Mouse (Mus musculus) MEL (cell line): Measurements from ENCODE around the gene Hnf1b. TPM values are rescaled to one million over a fixed set of nuclear protein-coding genes. Genes with fewer than 3 reads are reported as not detected.

Experiments
- DNase-seq: peaks from one replicate; pipeline ENCODE4 v3.0.0; 2011; ENCODE audit warnings: low read depth, low spot score
- H3K27ac ChIP-seq: 2 replicates; pipeline ENCODE4 v1.5.1; 2012; ENCODE audit warnings: low read depth, mild to moderate bottlenecking, control low read depth, low read length, moderate library complexity; ENCODE audit not compliant: control insufficient read depth
- H3K27me3 ChIP-seq, 2 experiments: fragments of 150-350 bp in 1 of 2; sonication (generic) in 1 of 2; 2 replicates each; pipeline ENCODE4 v1.6.1; 2012; ENCODE audit warnings: low read length in 2 of 2, mild to moderate bottlenecking in 2 of 2, improper control_type of control experiment in 1 of 2, moderate library complexity in 1 of 2; ENCODE audit not compliant: insufficient read depth in 2 of 2, control insufficient read depth in 1 of 2
- H3K36me3 ChIP-seq, 2 experiments: 2 replicates each; pipeline ENCODE4 v1.6.1; 2012 to 2014; ENCODE audit warnings: low read length in 2 of 2, improper control_type of control experiment in 1 of 2, inconsistent platforms in 1 of 2, mild to moderate bottlenecking in 1 of 2; ENCODE audit not compliant: insufficient read depth in 2 of 2, control insufficient read depth in 1 of 2
- H3K4me1 ChIP-seq, 2 experiments: fragments of 150-350 bp in 1 of 2; sonication (generic) in 1 of 2; 2 replicates each; pipeline ENCODE4 v1.6.1; 2012; ENCODE audit warnings: low read length in 2 of 2, improper control_type of control experiment in 1 of 2, mild to moderate bottlenecking in 1 of 2; ENCODE audit not compliant: insufficient read depth in 2 of 2, control insufficient read depth in 1 of 2
- H3K4me3 ChIP-seq, 2 experiments: fragments of 150-350 bp in 1 of 2; sonication (generic) in 1 of 2; 2 replicates each; pipeline ENCODE4 v1.5.1; 2012; ENCODE audit warnings: low read depth in 2 of 2, low read length in 2 of 2, mild to moderate bottlenecking in 2 of 2, moderate library complexity in 2 of 2, control low read depth in 1 of 2, improper control_type of control experiment in 1 of 2; ENCODE audit not compliant: control insufficient read depth in 1 of 2, insufficient read depth in 1 of 2
- H3K79me2 ChIP-seq: 2 replicates; pipeline ENCODE4 v1.6.1; 2012; ENCODE audit warnings: mild to moderate bottlenecking, low read length, moderate library complexity; ENCODE audit not compliant: control insufficient read depth, poor library complexity, insufficient read depth
- H3K9ac ChIP-seq: 2 replicates; pipeline ENCODE4 v1.6.1; 2012; ENCODE audit warnings: low read depth, mild to moderate bottlenecking, control low read depth, low read length, moderate library complexity; ENCODE audit not compliant: control insufficient read depth, poor library complexity, severe bottlenecking
- H3K9me3 ChIP-seq: fragments of 150-350 bp; sonication (generic); replicated peaks from 2 replicates; pipeline ENCODE4 v1.6.1; 2012; ENCODE audit warnings: mild to moderate bottlenecking, low read length, improper control_type of control experiment, moderate library complexity; ENCODE audit not compliant: insufficient read depth
- CHD1 ChIP-seq: IDR thresholded peaks from 2 replicates; pipeline ENCODE4 v1.6.1; 2012; ENCODE audit warnings: low read depth, mild to moderate bottlenecking, inconsistent platforms, low read length, improper control_type of control experiment
- CHD2 ChIP-seq: IDR thresholded peaks from 2 replicates; pipeline ENCODE4 v1.6.1; 2011; ENCODE audit warnings: low read length, improper control_type of control experiment
- CTCF ChIP-seq, 3 experiments: IDR thresholded peaks in 2 of 3; conservative IDR thresholded peaks in 1 of 3; 2 replicates each; pipeline ENCODE4 v1.5.1; 2011 to 2012; ENCODE audit warnings: low read length in 3 of 3, low read depth in 2 of 3, mild to moderate bottlenecking in 2 of 3, improper control_type of control experiment in 1 of 3, inconsistent platforms in 1 of 3, mixed read lengths in 1 of 3, moderate library complexity in 1 of 3; ENCODE audit not compliant: control insufficient read depth in 1 of 3, insufficient read depth in 1 of 3, poor library complexity in 1 of 3, severe bottlenecking in 1 of 3
- MAFK ChIP-seq: IDR thresholded peaks from 2 replicates; pipeline ENCODE4 v1.6.1; 2011; ENCODE audit warnings: low read depth, mild to moderate bottlenecking, low read length, improper control_type of control experiment, borderline replicate concordance
- MAX ChIP-seq: IDR thresholded peaks from 2 replicates; pipeline ENCODE4 v1.6.1; 2011; ENCODE audit warnings: low read length, improper control_type of control experiment
- MAZ ChIP-seq: IDR thresholded peaks from 2 replicates; pipeline ENCODE4 v1.6.1; 2012; ENCODE audit warnings: low read depth, mild to moderate bottlenecking, inconsistent platforms, low read length, improper control_type of control experiment
- MYB ChIP-seq: IDR thresholded peaks from 2 replicates; pipeline ENCODE4 v1.6.1; 2011; ENCODE audit warnings: mild to moderate bottlenecking, low read depth, low read length, improper control_type of control experiment
- NELFE ChIP-seq: IDR thresholded peaks from 2 replicates; pipeline ENCODE4 v1.6.1; 2011; ENCODE audit warnings: low read depth, low read length, improper control_type of control experiment
- NRF1 ChIP-seq: IDR thresholded peaks from 2 replicates; pipeline ENCODE4 v1.6.1; 2014; ENCODE audit warnings: low read depth, mild to moderate bottlenecking, inconsistent platforms, low read length, improper control_type of control experiment, moderate library complexity; ENCODE audit not compliant: poor library complexity, insufficient read depth, severe bottlenecking
- POLR2A ChIP-seq, 2 experiments: IDR thresholded peaks; 2 replicates each; pipeline ENCODE4 v1.6.1; 2011 to 2012; ENCODE audit warnings: low read length in 2 of 2, mild to moderate bottlenecking in 2 of 2, control low read depth in 1 of 2, improper control_type of control experiment in 1 of 2, low read depth in 1 of 2, moderate library complexity in 1 of 2; ENCODE audit not compliant: control insufficient read depth in 1 of 2, insufficient read depth in 1 of 2, poor library complexity in 1 of 2
- SMC3 ChIP-seq: IDR thresholded peaks from 2 replicates; pipeline ENCODE4 v1.6.1; 2011; ENCODE audit warnings: low read depth, low read length, improper control_type of control experiment
- TAL1 ChIP-seq: IDR thresholded peaks from 2 replicates; pipeline ENCODE4 v1.6.1; 2012; ENCODE audit warnings: mild to moderate bottlenecking, inconsistent platforms, low read length, moderate library complexity, mixed read lengths
- TBP ChIP-seq: IDR thresholded peaks from 2 replicates; pipeline ENCODE4 v1.8.0; 2011; ENCODE audit warnings: low read depth, low read length, improper control_type of control experiment
- UBTF ChIP-seq: IDR thresholded peaks from 2 replicates; pipeline ENCODE4 v1.6.1; 2012; ENCODE audit warnings: low read depth, mild to moderate bottlenecking, inconsistent platforms, low read length, improper control_type of control experiment, moderate library complexity, borderline replicate concordance; ENCODE audit not compliant: insufficient read depth
- ZC3H11A ChIP-seq: IDR thresholded peaks from 2 replicates; pipeline ENCODE4 v1.6.1; 2012; ENCODE audit warnings: low read depth, mild to moderate bottlenecking, inconsistent platforms, low read length, improper control_type of control experiment
- ZKSCAN1 ChIP-seq: IDR thresholded peaks from 2 replicates; pipeline ENCODE4 v1.6.1; 2012; ENCODE audit warnings: low read depth, mild to moderate bottlenecking, inconsistent platforms, low read length, improper control_type of control experiment, moderate library complexity
- ZNF384 ChIP-seq: IDR thresholded peaks from 2 replicates; pipeline ENCODE4 v1.6.1; 2012; ENCODE audit warnings: low read depth, mild to moderate bottlenecking, inconsistent platforms, low read length, improper control_type of control experiment
- polyA plus RNA-seq, 2 experiments: library from polyadenylated mRNA; stranded (reverse) in 1 of 2; unstranded in 1 of 2; fragments of >175 nt in 1 of 2; fragments of >200 nt in 1 of 2; gene quantifications; 2 replicates each; pipeline versions ENCODE4 v1.2.1 to v1.2.4; 2012; ENCODE audit warnings: low replicate concordance in 2 of 2, low read depth in 1 of 2; ENCODE audit not compliant: insufficient read length in 2 of 2, insufficient read depth in 1 of 2, missing spikeins in 1 of 2
- total RNA-seq: library from RNA; depleted of rRNA; stranded (reverse); fragments of 300-350 nt; gene quantifications from 2 replicates; pipeline ENCODE4 v1.2.3, GENCODE M21; 2012

Hnf1b gene
- total and polyA plus RNA-seq, 3 experiments = not detected

DNA sequence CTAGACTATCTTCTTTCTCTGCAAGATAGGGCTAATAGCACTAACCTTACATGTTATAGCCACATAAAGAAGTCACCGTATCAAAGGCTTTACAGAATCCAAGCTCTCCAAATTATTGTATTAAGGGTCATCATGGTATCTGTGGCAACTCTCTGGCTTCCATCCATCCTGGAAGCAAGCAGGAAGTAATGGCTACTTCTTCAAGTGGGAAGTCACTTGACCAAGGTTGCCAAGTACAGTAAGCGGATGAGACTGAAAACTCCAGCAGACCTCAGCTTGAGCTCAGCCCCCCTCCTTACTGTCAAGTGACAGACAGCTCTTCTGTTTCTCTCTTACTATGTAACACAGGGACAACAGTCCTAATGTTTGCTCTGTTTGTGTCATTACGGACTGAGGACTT lies 36.9 kb downstream of the Hnf1b start:
- no peak overlapping the region for H3K4me3 ChIP-seq
- DNase-seq = no peak

DNA sequence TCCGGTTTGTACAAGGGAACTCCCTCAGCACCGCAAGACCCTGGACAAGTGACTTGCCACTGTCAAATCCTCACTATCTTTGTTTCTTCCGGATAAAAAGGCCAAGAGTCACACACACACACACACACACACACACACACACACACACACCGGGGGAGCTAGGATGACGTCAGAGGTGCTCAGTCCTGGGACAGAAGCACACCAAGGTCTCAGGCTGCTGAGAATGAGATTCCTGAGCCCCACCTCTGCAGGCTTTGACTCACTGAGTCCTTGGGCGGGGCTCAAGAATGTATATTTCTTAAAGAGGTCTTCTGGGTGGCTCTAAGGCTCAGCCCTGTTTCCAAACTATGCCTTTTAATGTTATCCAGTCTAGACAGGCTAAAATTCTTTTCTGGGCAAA lies 41.5 kb downstream of the Hnf1b start:
- Histone ChIP-seq H3K4me3 (no peak overlapping the region), H3K27ac (no peak overlapping the region), H3K79me2 (no peaks in the 10 kb centered on the region), H3K36me3 (no peaks in the 10 kb centered on the region), H3K9ac (no peak overlapping the region), H3K27me3 (peaks cover 41 to 43% of the 10 kb centered on the region in 2 experiments), H3K9me3 (no peaks in the 10 kb centered on the region), H3K4me1 (no peaks in the 10 kb centered on the region)
- TF ChIP-seq MAZ (no peak), MAFK (no peak), CHD2 (no peak), ZNF384 (no peak), MYB (no peak), UBTF (no peak), NELFE (no peak), ZKSCAN1 (no peak)
- no peak for DNase-seq

More for the DNA sequence above, 36.9 kb downstream of the Hnf1b start:
- Histone ChIP-seq H3K27ac (no peak overlapping the region), H3K4me1 (no peaks in the 10 kb centered on the region), H3K9me3 (no peaks in the 10 kb centered on the region), H3K36me3 (no peaks in the 10 kb centered on the region), H3K27me3 (peaks cover 25 to 50% of the 10 kb centered on the region in 2 experiments), H3K9ac (no peak overlapping the region), H3K79me2 (no peaks in the 10 kb centered on the region)
- no peak for TF ChIP-seq ZC3H11A
- no peak for TF ChIP-seq TBP
- no peak for TF ChIP-seq TAL1
- no peak for TF ChIP-seq CHD1
- TF ChIP-seq MAX = no peak
- TF ChIP-seq POLR2A (IDR thresholded peaks at IDR 0.05; ENCODE audit: control insufficient read depth in 1 of 2, insufficient read depth in 1 of 2, low read depth in 1 of 2, low read length in 2 of 2, poor library complexity in 1 of 2) = no peak
- TF ChIP-seq NRF1 = no peak
- TF ChIP-seq SMC3 = no peak
- no peak for TF ChIP-seq CTCF (IDR thresholded peaks at IDR 0.05 in 2 of 3, conservative IDR thresholded peaks at IDR 0.05 in 1 of 3; ENCODE audit: control insufficient read depth in 1 of 3, insufficient read depth in 1 of 3, low read depth in 2 of 3, low read length in 3 of 3, poor library complexity in 1 of 3, severe bottlenecking in 1 of 3)
- no peak for TF ChIP-seq UBTF
